Mouse (Mus musculus): ENCODE measurements around the gene Cacng1. TPM values are rescaled to one million over a fixed set of nuclear protein-coding genes. Genes with fewer than 3 reads are reported as not detected.

Cacng1 gene
- total RNA-seq, 2 experiments from 2014 or later, result not detected

DNA sequence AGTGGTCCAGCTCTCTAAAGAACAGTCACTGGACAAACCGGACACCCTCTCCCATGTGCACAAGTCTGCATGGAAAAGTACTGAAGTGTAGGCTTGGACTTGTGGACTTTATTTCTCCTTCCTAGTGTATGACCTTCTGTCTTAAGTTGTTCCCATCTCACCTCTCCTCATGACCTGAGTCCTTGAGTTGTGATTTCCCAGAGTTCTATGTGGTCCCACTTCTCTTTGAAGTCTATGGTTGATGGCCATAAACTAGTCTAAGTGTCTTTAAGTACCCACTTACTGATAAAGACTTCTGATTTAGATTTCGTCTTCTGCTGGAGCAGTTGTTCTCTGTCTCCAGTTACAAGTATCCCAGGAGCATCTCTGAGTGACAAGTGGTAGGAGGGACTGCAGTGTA lies 48.8 kb downstream of the Cacng1 start:
- ATAC-seq (replicated peaks; ENCODE audit: low FRiP score, low TSS enrichment, poor library complexity, severe bottlenecking), result no peak

DNA sequence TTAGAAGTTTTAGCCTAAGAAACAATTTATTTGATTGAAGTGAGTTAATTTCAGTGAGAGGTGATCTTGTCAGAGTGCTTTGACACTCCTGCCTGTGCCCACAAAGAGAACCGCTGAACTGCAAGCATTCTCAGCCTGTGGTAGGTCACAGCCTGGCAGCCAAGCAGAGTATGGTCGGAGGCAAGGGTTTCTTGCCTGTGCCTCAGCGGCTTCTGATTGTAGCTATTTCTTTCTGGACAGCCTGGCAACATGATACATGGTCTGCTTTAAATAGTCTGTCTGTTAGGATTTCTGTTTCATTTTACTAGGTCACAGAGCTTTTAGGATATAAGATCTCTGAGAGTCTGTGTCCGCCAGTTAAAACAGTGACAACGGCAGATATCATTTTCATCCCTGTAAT lies 53.7 kb downstream of the Cacng1 start:
- ATAC-seq (replicated peaks; ENCODE audit: low FRiP score, low TSS enrichment, poor library complexity, severe bottlenecking), result no peak

DNA sequence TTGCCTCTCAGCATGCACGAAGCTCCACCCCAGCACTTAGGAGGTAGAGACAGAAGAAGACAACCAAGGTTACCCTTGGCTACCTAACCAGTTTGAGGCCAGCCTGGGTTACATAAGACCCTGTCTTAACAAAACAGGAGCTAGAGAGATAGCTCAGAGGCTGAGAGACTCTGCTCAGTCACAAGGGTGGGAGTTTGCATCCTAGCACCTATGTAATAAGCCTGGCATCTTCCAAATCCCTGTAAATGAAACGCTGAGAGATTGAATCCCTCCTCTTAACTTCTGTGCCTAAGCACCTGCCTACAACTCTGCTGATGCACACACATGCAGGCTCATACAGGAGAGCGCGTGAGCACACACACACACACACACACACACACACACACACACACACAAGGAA lies 55.9 kb downstream of the Cacng1 start:
- no peak for ATAC-seq (replicated peaks; ENCODE audit: low FRiP score, low TSS enrichment, poor library complexity, severe bottlenecking)

DNA sequence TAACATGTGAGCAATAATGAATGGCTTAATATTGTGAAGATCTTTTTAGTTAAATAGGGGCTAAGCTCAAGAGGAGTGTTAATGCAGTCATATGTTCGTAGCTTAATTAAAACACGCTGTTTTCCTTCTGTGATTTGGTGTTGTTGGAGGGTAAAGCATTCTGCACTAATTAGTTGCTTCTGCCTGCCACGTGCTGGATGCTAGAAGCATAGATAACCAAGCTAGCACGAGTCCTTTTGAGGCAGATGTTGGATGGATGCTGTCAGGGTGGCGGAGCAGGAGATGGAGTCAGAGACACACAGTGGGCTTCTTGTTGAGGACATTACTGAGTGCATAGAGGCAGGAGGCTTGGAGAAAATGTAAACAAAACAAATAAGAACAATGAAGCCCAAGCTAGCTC lies 59.2 kb downstream of the Cacng1 start:
- no peak for ATAC-seq (replicated peaks; ENCODE audit: low FRiP score, low TSS enrichment, poor library complexity, severe bottlenecking)

DNA sequence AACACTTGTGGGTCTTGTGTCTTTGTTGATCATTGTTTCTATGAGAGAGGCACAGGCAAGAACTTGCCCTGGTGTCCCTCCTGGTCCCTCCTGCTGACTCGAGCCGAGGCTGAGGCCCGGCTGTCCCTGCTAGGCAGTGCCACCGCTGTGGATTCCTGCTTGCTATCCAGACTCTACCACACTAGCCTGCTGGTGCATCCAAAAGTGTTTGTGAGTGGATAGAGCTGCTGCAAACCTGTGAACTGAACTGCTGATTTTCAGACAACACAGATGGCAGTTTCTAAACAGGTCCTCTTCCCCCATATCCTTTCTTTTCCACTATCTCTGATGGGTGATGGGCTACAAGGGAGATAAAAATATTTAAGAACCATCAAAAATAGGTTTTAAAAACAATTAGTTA lies 60.8 kb downstream of the Cacng1 start:
- no peak for ATAC-seq (replicated peaks; ENCODE audit: low FRiP score, low TSS enrichment, poor library complexity, severe bottlenecking)

Other genes with a start within 250 kb of the Cacng1 start
- 35.0 and 44.4 TPM in 2 replicates for gene Pitpnc1, start 245.8 kb downstream of the Cacng1 start, total RNA-seq (2014; fragmentation: Nextera tagmentation)
- 28.6 and 33.9 TPM in 2 replicates for gene Pitpnc1, start 245.8 kb downstream of the Cacng1 start, total RNA-seq (2017)
- gene Psmd12, start 237.0 kb downstream of the Cacng1 start, total RNA-seq (2014; fragmentation: Nextera tagmentation), result 94.9 and 97.5 TPM in 2 replicates
- gene Psmd12, start 237.0 kb downstream of the Cacng1 start, total RNA-seq (2017), result 181 and 220 TPM in 2 replicates
- gene Helz, start 168.6 kb downstream of the Cacng1 start, total RNA-seq (2014; fragmentation: Nextera tagmentation), result 30.8 and 37.3 TPM in 2 replicates
- gene Helz, start 168.6 kb downstream of the Cacng1 start, total RNA-seq (2017), result 21.4 and 22.3 TPM in 2 replicates
- gene Cacng4, start 78.0 kb upstream of the Cacng1 start, total RNA-seq (2014; fragmentation: Nextera tagmentation), result not detected in 2 replicates
- gene Cacng4, start 78.0 kb upstream of the Cacng1 start, total RNA-seq (2017), result not detected in 2 replicates
- not detected in 2 replicates for gene Cacng5, start 198.5 kb upstream of the Cacng1 start, total RNA-seq (2014; fragmentation: Nextera tagmentation)
- gene Cacng5, start 198.5 kb upstream of the Cacng1 start, total RNA-seq (2017), result not detected in 2 replicates